Mouse (Mus musculus) cerebellum, postnatal 4 days (tissue): ENCODE results near the gene Zfp365.

Experiments
- DNase-seq, 2 experiments: peaks; one replicate each; pipeline ENCODE4 v3.0.0; 2022; ENCODE audit warnings: low spot score in 2 of 2, mixed read lengths in 1 of 2

Gene Zfp365

DNA sequence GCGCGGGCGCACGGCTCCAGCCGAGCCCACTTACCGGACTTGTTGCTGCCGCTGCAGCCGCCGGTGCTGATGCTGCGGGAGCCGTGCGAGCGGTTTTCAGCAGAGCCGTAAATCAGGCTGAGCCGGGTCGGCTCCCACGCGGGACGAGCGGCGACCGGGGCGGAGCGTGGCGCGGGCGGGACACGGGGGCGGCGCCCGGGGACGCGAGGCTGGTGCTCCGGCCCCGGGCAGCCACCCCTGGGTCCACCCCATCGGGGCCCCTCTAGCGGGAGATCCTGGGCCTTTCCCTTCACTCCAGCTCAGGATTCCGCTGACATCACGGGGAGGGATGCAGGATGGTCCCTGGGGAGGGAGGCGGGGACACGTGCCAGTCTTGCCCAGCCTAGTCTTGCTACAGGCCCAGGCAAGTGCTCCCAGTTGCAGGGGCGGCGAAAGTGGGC is at the start of gene Zfp365:
Zfp365 (minus strand) TSS at position 326 of the 440 bp plus-strand sequence.
- peak; percentile 67 to 84 for DNase-seq

GRCm38 (mm10) chr10:67959982-67960381 is 47.5 kb upstream of the Zfp365 start:
- no peak for DNase-seq

GRCm38 (mm10) chr10:67955982-67956381 is 43.5 kb upstream of the Zfp365 start:
- no peak for DNase-seq

DNA sequence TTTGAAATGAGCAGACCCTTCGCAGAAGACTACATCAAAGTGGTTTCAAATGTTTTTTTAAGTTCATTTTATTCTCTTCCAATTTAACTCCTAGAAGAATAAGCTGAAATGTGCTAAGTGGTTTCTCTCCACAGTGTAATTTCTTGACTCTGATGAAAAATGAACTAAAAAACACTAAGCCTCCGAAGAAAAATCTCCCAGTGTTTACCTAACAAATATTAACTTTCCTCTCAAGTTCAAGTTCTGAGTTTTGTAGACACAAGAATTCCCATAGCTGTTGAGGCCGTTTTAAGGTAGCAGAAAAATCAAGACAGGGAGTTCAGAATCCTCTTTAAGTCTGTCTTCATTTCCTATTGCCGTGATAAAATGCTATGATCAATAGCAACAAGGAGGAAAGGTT is 39.2 kb upstream of the Zfp365 start:
- DNase-seq: no peak

- DNase-seq: no peak
These were observed 37.7 kb upstream of the Zfp365 start for GRCm38 (mm10) chr10:67950059-67950748.

DNA sequence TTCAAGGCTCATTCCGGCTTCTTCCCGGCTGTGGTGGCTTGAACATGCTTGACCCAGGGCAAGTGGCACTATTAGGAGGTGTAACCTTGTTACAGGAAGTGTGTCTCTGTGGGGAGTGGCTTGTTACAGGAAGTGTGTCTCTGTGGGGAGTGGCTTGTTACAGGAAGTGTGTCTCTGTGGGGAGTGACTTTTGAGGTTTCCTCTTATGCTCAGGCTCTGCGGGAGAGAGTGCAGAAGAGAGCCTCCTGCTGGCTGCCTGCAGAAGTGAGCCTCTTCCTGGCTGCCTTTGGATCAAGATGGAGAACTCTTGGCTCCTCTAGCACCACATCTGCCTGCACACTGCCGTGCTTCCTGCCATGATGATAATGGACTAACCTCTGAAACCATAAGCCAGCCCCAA is 31.1 kb upstream of the Zfp365 start:
- no peak for DNase-seq

DNA sequence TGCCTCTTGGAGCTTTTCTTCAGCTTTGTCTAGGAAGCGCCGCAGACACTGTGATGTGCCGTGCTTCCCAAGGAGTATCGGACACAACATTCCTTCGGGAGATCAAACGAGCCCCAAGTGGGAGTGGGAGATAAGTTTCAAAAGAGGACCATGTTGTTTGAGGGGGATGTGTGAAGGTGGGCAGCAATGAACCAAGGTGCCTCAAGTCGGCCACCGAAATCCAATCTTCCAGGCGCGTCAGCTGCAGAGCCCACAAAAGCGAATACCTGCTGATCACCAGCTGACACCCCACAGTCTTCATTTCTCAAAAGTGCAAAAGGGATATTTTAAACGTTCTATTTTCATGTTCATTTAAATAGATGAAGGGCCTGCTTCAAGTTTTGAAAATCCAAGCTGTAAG is 27.1 kb upstream of the Zfp365 start:
- DNase-seq: no peak

GRCm38 (mm10) chr10:67937775-67938174 is 25.3 kb upstream of the Zfp365 start:
- no peak for DNase-seq

GRCm38 (mm10) chr10:67936944-67937343 is 24.5 kb upstream of the Zfp365 start:
- DNase-seq: no peak

DNA sequence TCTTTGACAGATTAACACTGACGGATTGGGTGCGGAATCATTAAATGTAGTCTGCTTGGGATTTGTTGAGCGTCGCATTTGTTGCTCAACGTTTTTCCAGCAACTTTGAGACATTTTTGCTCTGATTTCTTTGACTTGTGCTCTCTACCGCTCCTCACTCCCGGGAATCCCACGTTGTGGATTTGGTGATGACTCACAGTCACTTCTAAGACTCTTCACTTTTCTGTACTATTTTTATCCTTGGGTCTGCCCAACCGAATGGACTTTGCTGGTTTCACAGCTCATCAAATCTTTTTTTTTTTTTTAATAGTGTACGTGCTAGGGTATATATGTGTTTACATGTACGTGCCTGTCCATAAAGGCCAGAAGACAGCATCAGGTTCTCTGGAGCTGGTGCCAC is 20.3 kb upstream of the Zfp365 start:
- DNase-seq: no peak

DNA sequence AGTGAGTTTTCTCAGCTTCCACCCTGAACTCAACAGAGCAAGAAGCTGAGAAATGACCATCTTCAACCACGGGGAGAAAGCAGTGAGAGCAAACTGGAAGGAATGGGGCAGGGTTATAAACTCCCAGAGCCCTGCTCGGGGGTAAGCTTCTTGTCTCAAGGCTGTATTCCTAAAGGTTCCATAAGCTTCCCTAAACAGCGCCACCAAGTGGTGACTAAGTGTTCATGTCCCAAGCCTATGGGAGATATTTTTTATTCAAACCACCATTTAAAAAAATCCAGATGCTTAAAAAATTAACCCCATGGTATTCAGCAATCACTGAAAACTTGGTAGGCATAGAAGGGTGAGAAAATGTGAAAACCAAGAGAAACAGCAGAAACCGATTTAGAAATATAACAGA is 18.9 kb upstream of the Zfp365 start:
- no peak for DNase-seq

GRCm38 (mm10) chr10:67928584-67928983 is 16.1 kb upstream of the Zfp365 start:
- DNase-seq: no peak

DNA sequence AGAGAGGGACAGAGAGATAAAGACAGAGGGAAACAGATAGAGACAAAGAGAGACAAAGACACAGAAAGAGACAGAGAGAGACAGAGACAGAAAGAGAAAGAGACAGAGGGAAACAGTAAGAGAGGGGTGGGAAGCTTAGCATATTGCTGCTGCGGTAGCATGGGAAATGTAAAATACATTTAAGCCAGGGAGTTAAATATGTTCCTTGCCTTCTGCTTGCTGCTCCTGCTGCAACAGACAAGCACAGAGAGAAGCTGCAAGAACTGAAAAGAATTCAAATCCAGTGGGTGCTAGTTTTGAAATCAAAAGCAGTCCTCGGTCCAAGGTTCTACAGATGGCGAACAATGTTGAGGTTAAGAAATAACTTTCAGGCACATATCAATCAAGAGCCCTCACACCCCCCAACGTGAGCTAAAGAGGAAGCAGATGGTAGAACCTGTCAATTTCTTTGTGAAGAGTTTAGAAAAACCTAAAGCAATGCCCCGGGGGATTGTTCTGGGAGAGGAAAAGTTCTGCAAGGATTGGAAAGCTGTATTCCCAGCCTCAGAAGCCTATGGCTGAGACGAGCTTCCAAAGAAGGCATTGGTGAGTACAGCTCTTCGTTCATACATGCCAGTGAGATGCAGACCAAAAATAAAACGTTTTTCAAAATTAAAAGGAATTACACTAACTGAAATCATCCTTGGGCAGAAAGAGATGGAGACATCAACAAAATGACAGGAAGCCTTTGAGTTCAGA is 15.4 kb upstream of the Zfp365 start:
- no peak for DNase-seq

DNA sequence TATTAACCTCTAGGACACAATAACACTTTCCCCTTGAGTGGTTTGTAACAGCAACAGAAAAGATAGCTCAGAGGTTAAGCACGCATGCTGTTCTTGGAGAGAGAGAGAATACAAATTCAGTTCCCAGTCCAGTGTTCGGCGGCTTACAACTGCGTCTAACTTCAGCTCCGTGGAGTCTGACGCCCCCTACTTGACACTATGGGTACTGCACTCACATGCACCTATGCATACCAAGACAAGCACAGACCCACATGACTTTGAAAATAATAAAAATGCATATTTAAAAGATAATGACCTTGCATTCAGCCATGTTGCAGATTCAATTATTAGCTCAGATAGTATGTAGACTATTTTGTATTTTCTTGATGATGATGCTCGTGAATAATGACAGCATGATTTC is 11.6 kb upstream of the Zfp365 start:
- DNase-seq: no peak

GRCm38 (mm10) chr10:67921777-67922176 is 9.3 kb upstream of the Zfp365 start:
- no peak for DNase-seq

GRCm38 (mm10) chr10:67919706-67920105 is 7.2 kb upstream of the Zfp365 start:
- DNase-seq: no peak

GRCm38 (mm10) chr10:67918194-67918899 is 5.9 kb upstream of the Zfp365 start:
- DNase-seq: no peak

DNA sequence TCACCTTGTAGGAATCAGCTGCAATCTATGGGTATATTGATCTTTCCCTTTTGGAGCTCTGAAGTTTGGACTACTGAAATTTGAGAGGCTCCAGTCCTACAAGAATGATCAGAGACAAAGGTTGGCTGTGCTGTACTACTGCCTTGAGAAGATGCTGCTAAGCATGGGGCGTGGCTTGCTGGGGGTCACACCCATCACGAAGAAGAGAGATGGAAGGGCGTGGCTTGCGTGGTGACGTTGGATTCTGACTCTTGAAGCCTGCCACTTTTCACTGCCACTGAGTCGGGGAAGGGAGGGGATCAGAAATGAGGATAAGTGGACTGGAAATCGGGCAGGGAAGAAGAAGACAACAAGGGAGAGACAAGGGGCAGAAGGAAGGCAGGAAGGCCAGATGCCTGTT is 4.9 kb upstream of the Zfp365 start:
- no peak for DNase-seq

- DNase-seq: no peak
These were observed 770 bp downstream of the Zfp365 start for GRCm38 (mm10) chr10:67911447-67912336.

GRCm38 (mm10) chr10:67907931-67908330 is 4.5 kb downstream of the Zfp365 start:
- DNase-seq: no peak

- DNase-seq: no peak
These were observed 5.5 kb downstream of the Zfp365 start for GRCm38 (mm10) chr10:67906926-67907325.

DNA sequence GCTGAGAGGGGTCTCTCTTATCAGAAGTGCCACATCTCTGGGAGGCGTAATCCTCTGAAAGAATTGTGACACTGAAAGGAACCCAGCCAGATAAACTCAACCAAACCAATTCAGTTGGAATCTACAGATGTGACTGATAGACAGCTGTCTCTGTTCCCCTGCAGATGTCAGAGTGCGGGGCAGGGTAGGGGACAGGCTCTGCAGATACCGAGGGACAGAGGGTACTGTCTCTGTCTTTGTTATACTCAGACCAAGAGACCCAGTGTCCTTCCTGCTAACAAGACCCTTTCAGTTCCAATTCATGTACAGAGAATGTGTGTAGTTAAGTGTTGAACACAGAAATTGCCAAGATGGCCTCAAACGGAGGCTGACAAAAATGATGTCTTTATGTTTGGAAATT is 6.4 kb downstream of the Zfp365 start:
- DNase-seq: no peak
